Mouse (Mus musculus): Measurements from ENCODE around the gene Fstl3.
A peak's percentile ranks its signal among the peaks of the same experiment; 100 is the strongest.

The Fstl3 gene

DNA sequence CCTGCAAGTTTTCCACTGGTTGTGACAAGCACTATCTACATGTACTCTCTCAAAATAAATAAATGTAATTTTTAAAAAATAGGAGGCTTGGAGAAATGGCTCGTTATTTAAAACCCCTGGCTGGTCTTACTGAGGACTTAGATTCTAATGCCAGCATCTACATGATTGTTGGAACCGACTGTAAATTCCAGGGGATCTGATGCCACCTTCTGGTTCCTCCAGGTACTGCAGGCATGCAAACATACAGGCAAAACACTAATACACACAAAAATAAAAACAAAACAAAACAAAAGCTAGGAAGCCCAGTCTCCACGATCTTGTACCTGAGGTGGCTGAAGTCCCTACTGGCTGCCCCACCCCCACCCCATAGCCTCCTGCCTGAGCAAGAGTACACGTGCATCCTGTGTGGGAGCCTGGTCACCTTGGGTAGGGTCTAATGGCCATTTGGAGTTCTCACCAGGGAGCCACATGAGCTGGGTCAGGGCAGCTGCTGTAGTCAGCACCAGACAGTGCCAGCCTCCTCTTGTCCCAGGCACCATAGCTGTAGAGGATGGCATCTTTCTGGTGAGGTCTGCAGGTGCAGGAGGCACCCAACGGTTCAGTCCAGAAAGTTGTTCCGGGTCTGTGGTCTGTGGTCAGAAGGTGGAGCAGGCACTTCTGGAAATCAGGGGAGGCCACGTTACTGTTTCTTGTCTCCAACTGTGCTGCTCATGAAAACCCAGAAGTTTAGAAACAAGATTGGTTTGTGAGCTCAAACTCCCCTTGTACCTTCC is 11.5 kb downstream of the Fstl3 start:
- DNase-seq (ENCODE audit: low read depth, low spot score) = peak; percentile 75

DNA sequence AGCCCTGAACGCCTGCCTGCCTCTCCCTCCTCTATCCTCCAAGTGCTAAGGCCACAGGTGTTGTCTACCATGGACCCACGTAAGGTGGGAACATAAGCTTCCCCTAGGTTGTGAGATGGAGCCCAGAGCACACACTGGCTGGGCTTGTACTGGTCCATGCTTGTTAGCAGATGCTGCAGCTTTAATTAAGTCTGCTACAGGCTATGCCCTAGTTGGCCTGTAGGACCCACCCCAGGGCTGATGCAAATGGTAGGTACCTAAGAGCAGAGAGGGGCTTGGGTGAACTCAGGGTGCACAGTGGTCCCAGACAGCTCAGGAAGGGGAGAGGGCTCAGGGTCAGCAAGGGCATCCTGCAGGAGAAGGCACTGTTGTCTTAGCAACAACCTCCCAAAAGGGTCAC is 12.5 kb downstream of the Fstl3 start:
- no peak for DNase-seq (ENCODE audit: low read depth, low spot score)

DNA sequence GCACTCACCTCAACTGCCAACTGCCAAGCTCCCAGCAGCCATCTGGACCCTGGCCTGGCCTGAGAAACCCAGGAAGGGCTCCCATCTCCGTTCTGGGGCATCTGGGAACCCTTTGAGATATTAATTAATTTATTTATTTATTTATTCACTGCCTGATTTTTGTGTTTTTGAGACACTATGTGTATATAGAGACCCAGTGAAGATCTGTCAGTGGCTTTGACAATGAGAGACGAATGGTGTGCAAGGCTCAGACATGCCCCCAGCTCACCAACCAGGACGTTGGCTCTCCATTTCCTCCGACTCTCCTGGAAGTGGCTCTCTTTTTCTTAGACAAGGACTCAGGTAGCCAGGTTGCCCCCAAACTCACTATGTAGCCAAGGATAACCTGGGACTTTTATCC is 13.8 kb downstream of the Fstl3 start, which contains the start of gene Prss57:
Prss57 (minus strand) TSS at position 101 of the 400 bp plus-strand sequence.
- no peak for DNase-seq (ENCODE audit: low read depth, low spot score)

GRCm38 (mm10) chr10:79792339-79793040 is 15.4 kb downstream of the Fstl3 start:
- no peak for DNase-seq (ENCODE audit: low read depth, low spot score)

DNA sequence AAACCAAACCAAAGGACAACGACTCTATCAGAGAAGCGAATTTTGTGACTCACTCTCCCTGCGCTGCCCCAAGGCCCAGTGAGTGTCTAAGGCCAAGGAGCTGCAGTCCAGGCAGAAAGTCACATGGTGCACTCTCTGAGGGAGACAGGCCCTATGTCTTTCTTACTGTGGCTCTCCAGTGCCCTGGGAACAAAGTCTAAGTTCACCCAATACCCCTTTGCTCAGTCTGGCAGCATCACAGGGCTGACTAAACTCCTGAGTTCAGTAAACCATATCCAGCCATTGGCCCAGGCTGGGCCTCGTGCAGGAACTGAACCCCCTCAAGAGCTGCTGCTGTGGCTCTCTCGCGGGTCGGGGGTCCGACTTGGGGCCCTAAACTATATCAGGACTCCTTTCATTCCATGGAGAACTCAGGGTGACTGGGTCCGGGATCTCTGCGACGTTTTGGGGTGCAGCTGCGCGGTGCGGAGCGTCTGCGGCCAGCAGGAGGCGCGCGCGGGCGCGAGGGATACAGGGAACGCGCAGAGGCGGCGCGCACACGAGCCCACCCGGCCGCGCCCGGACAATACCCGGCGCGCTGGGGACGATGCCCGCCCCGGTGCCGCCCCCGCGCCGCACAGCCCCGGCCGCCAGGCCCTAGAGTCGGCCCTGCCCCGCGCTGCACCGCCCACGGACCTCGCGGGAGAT is 16.1 kb downstream of the Fstl3 start, which contains the start of gene Palm:
Palm (plus strand) TSS at position 522 of the 687 bp plus-strand sequence.
- DNase-seq (ENCODE audit: low read depth, low spot score) = peak; percentile 71

- peak; percentile 35 for DNase-seq (ENCODE audit: low read depth, low spot score)
Observed at GRCm38 (mm10) chr10:79793738-79794490, 16.8 kb downstream of the Fstl3 start.

DNA sequence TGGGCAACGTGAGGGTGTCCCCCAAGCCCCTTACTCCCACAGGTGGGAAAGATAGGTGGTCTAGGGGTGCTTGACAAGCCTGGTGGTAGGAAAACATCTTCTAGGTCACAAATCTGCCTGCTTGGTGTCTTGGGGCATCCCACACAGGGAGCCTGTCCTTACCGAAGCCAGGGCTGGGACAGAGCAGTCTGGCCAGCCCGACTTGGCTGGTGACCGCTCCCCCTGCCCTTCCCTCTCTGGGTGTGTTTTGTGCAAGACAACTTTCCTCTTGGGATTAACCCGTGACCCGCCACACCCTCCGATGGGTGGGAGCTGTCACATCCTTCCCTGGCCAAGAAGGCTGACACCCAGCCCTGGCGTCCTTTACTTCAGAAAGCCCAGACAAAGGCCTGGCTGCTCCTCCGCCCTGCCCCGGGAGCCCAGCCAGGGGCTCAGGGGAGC is 17.4 kb downstream of the Fstl3 start:
- no peak for DNase-seq (ENCODE audit: low read depth, low spot score)

DNA sequence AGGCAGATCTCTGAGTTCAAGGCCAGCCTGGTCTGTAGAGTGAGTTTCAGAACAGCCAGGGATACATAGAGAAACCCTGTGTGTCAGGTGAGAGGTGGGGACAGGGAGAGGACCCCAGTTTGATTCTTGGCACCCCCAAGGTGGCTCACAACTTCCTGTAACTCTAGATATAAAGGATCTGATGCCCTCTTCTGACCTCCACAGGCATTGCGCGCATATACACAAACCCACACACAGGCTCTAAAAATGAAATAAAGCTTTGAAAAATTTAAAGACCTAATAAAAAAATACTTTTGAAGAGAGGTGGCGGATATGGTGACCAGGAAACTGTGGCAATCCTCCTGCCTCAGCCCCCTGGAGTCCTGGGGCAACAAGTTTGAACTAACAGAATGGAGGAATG is 18.8 kb downstream of the Fstl3 start:
- DNase-seq (ENCODE audit: low read depth, low spot score) = no peak

GRCm38 (mm10) chr10:79797326-79797725 is 20.3 kb downstream of the Fstl3 start:
- DNase-seq (ENCODE audit: low read depth, low spot score) = no peak

- no peak for DNase-seq (ENCODE audit: low read depth, low spot score)
Observed at GRCm38 (mm10) chr10:79798289-79798928, 21.3 kb downstream of the Fstl3 start.

DNA sequence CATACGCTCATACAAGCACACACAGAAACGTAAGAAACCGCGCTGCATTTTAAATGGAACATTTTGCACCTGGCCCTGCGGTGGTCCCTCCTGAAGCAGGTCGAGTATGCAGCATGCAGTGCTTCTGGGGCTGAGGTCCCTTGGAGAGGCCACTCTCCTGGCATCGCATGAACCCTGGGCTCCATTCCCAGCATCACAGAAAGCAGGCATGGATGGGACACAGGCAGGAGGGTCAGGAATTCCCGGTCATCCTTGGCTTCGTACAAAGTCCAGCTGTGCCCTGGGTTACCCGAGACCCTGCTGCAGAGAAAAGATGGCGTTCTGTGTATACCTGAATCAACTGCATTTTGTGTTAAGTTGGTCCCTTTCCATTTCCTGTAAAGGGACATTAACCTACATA is 23.4 kb downstream of the Fstl3 start:
- DNase-seq (ENCODE audit: low read depth, low spot score) = no peak

GRCm38 (mm10) chr10:79801837-79802236 is 24.8 kb downstream of the Fstl3 start:
- no peak for DNase-seq (ENCODE audit: low read depth, low spot score)

- no peak for DNase-seq (ENCODE audit: low read depth, low spot score)
Observed at GRCm38 (mm10) chr10:79802331-79802971, 25.4 kb downstream of the Fstl3 start.

DNA sequence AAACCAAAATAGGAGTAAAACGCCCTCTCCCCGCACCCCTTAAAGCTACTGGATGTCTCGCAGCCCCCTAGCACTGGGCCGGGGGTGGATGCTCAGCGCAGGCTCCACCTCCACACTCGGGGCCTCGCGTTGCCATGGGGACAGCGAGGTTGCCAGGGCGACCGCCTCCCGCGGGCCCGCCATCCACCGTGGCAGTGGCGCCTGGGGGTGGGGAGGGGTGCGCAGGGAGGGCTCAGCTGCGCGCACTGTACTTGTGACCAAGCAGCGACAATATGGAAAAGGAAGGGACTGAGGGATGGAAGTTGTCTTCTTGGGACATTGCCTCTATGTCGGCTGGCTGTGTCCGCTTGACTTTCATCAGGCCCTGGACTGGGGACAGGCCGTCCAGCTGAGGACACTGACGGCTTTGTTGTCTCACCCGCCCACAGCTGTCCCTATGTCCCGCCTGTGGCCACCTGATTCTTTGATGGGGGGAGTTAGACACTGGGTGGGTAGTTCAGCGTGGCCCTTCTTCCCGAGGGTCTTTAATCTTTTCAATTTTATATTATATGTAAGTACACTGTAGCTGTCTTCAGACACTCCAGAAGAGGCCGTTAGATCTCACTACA is 26.7 kb downstream of the Fstl3 start:
- peak; percentile 80 for DNase-seq (ENCODE audit: low read depth, low spot score)

GRCm38 (mm10) chr10:79805636-79806035 is 28.6 kb downstream of the Fstl3 start:
- DNase-seq (ENCODE audit: low read depth, low spot score) = no peak

- no peak for DNase-seq (ENCODE audit: low read depth, low spot score)
Observed at GRCm38 (mm10) chr10:79806331-79806730, 29.3 kb downstream of the Fstl3 start.

DNA sequence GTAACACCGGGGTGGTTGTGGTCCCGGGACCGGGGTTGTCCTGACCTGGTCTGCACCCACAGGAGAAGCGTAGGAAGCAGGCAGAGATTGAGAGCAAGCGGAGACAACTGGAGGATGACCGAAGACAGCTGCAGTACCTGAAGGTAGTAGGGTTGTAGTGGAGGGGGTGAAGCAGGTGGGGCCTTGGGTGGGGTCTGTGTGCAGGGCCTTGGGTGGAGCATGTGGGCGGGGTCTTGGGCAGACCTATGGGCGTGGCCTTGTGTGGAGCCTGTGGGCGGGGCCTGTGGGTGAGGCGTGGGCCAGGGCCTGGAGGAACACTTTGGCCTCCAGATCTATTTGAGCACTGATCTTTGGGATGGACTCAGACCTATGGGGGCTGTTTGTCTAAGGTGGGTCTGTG is 29.9 kb downstream of the Fstl3 start:
- no peak for DNase-seq (ENCODE audit: low read depth, low spot score)

GRCm38 (mm10) chr10:79807826-79808225 is 30.8 kb downstream of the Fstl3 start:
- no peak for DNase-seq (ENCODE audit: low read depth, low spot score)

GRCm38 (mm10) chr10:79808728-79809127 is 31.7 kb downstream of the Fstl3 start:
- DNase-seq (ENCODE audit: low read depth, low spot score) = no peak
